Mouse (Mus musculus): Measurements from ENCODE around the gene Churc1. TPM values are rescaled to one million over a fixed set of nuclear protein-coding genes. Genes with fewer than 3 reads are reported as not detected.
"Not testable (repeated sequence)": the region's sequence is repeated elsewhere in the genome, so short reads cannot be mapped to it uniquely, and the experiment has no call there.

Gene Churc1
- polyA plus RNA-seq (2017; shearing (Covaris generic)), result 100 to 1,000 TPM; 149 to 159 TPM

- peak; percentile 96 for ATAC-seq
Measured at GRCm38 (mm10) chr12:76765354-76765851, at the start of gene Churc1, which contains the start of gene Fntb. Gene Churc1 (plus strand): TSS chr12:76765538. Gene Fntb (plus strand): TSS chr12:76765589.

GRCm38 (mm10) chr12:76718384-76718783 lies 47.0 kb upstream of the Churc1 start:
- ATAC-seq, result no peak

GRCm38 (mm10) chr12:76720572-76720971 lies 44.8 kb upstream of the Churc1 start:
- no peak for ATAC-seq

- no peak for ATAC-seq
Measured at GRCm38 (mm10) chr12:76722026-76722425, 43.3 kb upstream of the Churc1 start.

GRCm38 (mm10) chr12:76727955-76728354 lies 37.4 kb upstream of the Churc1 start:
- ATAC-seq, result no peak

- ATAC-seq, result no peak
Measured at GRCm38 (mm10) chr12:76750866-76751459, 14.4 kb upstream of the Churc1 start.

- ATAC-seq, result peak; percentile 96
Measured at GRCm38 (mm10) chr12:76752652-76753318, 12.6 kb upstream of the Churc1 start.

GRCm38 (mm10) chr12:76765901-76766630 lies 728 bp downstream of the Churc1 start:
- ATAC-seq, result no peak

- no peak for ATAC-seq
Measured at GRCm38 (mm10) chr12:76770841-76771500, 5.6 kb downstream of the Churc1 start.

GRCm38 (mm10) chr12:76771540-76771939 lies 6.2 kb downstream of the Churc1 start:
- ATAC-seq, result no peak

GRCm38 (mm10) chr12:76774652-76775051 lies 9.3 kb downstream of the Churc1 start:
- ATAC-seq, result no peak

GRCm38 (mm10) chr12:76775132-76775531 lies 9.8 kb downstream of the Churc1 start:
- no peak for ATAC-seq

GRCm38 (mm10) chr12:76776898-76777297 lies 11.6 kb downstream of the Churc1 start:
- no peak for ATAC-seq

GRCm38 (mm10) chr12:76777845-76778244 lies 12.5 kb downstream of the Churc1 start:
- ATAC-seq, result no peak

- peak; percentile 94 for ATAC-seq
Measured at GRCm38 (mm10) chr12:76778305-76779083, 13.2 kb downstream of the Churc1 start.

GRCm38 (mm10) chr12:76779951-76780350 lies 14.6 kb downstream of the Churc1 start:
- no peak for ATAC-seq

- ATAC-seq, result no peak
Measured at GRCm38 (mm10) chr12:76780639-76781468, 15.5 kb downstream of the Churc1 start.

- ATAC-seq, result no peak
Measured at GRCm38 (mm10) chr12:76784056-76784619, 18.8 kb downstream of the Churc1 start.

GRCm38 (mm10) chr12:76790446-76791084 lies 25.2 kb downstream of the Churc1 start:
- ATAC-seq, result no peak

- not testable (repeated sequence) for ATAC-seq
Measured at GRCm38 (mm10) chr12:76792540-76792939, 27.2 kb downstream of the Churc1 start.
